ENCODE assay signal across 8 mouse cellular contexts in genomic region chr5:115011519-115012261, GRCm38 (mm10). TPM values are rescaled to one million over a fixed set of nuclear protein-coding genes. Genes with fewer than 3 reads are reported as not detected.
DNase-seq lines count a peak whose midpoint lies in the region; ATAC-seq lines count a peak whose summit lies in the region.

No protein-coding gene starts in this region.

- no peaks in the 10 kb centered on the region for H3K36me3 ChIP-seq in hindbrain, embryonic 13.5 days

- peak; percentile 44 for DNase-seq in R1 (ENCODE audit: low read depth, low spot score)
- DNase-seq in cerebellum, postnatal 10 days = peak; percentile 68 to 69
- peak; percentile 22 to 42 for DNase-seq in frontal cortex, postnatal 14 days (ENCODE audit: low spot score in 2 of 2)
- peak; percentile 22 to 54 for DNase-seq in layer of hippocampus, postnatal 36 days
- DNase-seq in lung, postnatal 4 days = peak; percentile 64 to 69
- peak; percentile 58 for DNase-seq in retina, postnatal 1 day
- DNase-seq in urinary bladder, adult 2 months (ENCODE audit: low spot score) = peak; percentile 55

- H3K4me2 ChIP-seq in hindbrain, embryonic 13.5 days = peak overlapping the region; percentile 94

- peak overlapping the region; percentile 100 for H3K4me3 ChIP-seq in hindbrain, embryonic 13.5 days

- H3K9me3 ChIP-seq in hindbrain, embryonic 13.5 days = no peaks in the 10 kb centered on the region

- under 1% methylated on average over 63 of the region's 63 CpGs for WGBS in hindbrain, embryonic 13.5 days

- H3K9ac ChIP-seq in hindbrain, embryonic 13.5 days = peak overlapping the region; percentile 98

- peak; percentile 36 for ATAC-seq in hindbrain, embryonic 13.5 days (ENCODE audit: low FRiP score)

- H3K4me1 ChIP-seq in hindbrain, embryonic 13.5 days (replicated peaks) = peaks cover 41% of the 10 kb centered on the region

- peak overlapping the region; percentile 95 for H3K27ac ChIP-seq in hindbrain, embryonic 13.5 days

- no peaks in the 10 kb centered on the region for H3K27me3 ChIP-seq in hindbrain, embryonic 13.5 days

RNA-seq across cellular contexts. Expression of gene Sppl3, which starts 0.8 kb away (rescaled TPM):
- polyA plus RNA-seq in hindbrain, embryonic 13.5 days (2015; fragmentation: Nextera tagmentation; extraction: Ambion mirVana) = 15.8 and 16.5 TPM in 2 replicates
- total RNA-seq in layer of hippocampus, postnatal 36 days (2021) = 10 to 100 TPM; 80.5 to 81.7 TPM
- 62.5 and 63.9 TPM in 2 replicates for polyA plus RNA-seq in urinary bladder, adult 2 months (2012; rRNA removed)

RNA-seq across cellular contexts. Expression of gene Hnf1a, which starts 40.8 kb away (rescaled TPM):
- polyA plus RNA-seq in hindbrain, embryonic 13.5 days (2015; fragmentation: Nextera tagmentation; extraction: Ambion mirVana) = 0.10 TPM in 1 of 2 replicates, not detected in the other
- not detected for total RNA-seq in layer of hippocampus, postnatal 36 days (2021)
- polyA plus RNA-seq in urinary bladder, adult 2 months (2012; rRNA removed) = 0.06 and 0.09 TPM in 2 replicates

Comparison
In these comparisons a context has a peak if more than half of its experiments do, and no peak if none do; other contexts are left out.
1. Peak in every context shown above with its lines: DNase-seq, ATAC-seq, H3K4me3 ChIP-seq and H3K27ac ChIP-seq.